Mouse (Mus musculus) urinary bladder, postnatal 36 days (tissue): ENCODE data around the gene Ovol1.

Experiments used
- DNase-seq, 2 experiments: peaks; one replicate each; pipeline ENCODE4 v3.0.0; 2022; ENCODE audit warnings: low spot score in 2 of 2, mixed read lengths in 1 of 2

Gene Ovol1

GRCm38 (mm10) chr19:5560457-5561041, at the start of gene Ovol1:
Gene Ovol1 (minus strand): TSS chr19:5560646.
- peak; percentile 76 to 78 for DNase-seq

DNA sequence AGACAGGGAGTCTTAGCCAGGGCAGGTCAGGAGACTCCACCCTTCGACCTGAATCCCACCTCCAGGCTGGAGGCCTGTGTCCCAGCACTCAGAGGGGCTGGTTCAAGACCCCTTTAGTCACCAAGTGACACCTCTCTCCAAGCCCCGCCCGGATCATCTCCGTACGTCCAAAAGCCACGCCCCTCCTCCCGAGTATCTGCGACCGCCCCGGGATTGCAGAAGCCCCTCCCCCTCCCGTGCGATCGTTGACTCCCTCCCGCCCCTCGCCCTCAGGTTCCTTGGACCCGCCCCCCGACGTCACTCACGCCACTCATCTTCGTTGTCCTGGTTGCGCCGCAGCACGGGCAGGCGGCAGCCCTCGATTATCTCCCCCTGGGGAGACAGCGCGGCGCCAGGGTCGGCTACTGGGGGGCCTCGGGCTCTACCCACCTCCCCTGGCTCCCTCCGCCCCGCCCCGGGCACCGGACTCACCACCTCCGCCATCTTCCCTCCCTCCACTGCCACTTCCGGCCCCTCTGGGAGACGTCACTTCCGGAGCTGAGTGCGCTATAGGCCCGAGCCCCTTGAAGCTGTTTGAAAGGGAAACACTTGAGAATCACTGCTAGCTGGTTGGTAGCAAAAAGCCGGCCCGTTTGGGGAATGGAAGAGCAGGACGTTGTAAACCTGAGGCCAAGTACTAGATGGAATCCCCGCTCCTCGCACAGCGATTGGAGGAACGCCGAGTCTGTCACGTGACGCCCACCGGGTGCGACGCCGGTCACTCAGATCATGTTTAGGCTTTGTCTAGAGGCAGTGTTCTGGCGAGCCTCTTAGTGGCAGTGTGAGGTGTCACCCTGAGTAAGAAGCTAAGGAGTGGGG, 49.3 kb upstream of the Ovol1 start, which contains the start of gene Kat5:
Gene Kat5, minus strand, starts transcription at position 691 of the 858 bp plus-strand sequence.
- DNase-seq, result peak; percentile 90 to 94

- DNase-seq, result no peak
Observed at GRCm38 (mm10) chr19:5609171-5609546, 48.7 kb upstream of the Ovol1 start.

DNA sequence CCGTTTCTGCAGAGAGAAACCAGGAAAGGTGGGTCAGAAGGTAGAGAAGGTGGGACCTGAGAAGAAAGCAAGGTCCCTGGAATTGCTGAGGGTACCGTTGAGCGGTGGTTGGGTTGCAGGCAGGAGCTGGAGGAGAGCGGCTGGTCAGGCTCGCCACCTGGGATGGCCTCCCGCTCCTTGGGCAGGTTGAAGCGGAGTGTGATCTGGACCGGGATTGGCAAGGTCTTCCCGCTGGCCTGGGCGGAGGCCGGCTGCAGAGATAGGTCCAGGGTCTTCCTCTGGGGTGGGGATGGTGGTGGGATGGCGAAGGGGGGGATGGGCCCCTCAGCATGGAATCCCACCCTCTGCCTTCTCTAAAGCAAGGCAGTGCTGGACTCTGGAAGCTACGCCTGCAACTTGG, 48.3 kb upstream of the Ovol1 start:
- no peak for DNase-seq

DNA sequence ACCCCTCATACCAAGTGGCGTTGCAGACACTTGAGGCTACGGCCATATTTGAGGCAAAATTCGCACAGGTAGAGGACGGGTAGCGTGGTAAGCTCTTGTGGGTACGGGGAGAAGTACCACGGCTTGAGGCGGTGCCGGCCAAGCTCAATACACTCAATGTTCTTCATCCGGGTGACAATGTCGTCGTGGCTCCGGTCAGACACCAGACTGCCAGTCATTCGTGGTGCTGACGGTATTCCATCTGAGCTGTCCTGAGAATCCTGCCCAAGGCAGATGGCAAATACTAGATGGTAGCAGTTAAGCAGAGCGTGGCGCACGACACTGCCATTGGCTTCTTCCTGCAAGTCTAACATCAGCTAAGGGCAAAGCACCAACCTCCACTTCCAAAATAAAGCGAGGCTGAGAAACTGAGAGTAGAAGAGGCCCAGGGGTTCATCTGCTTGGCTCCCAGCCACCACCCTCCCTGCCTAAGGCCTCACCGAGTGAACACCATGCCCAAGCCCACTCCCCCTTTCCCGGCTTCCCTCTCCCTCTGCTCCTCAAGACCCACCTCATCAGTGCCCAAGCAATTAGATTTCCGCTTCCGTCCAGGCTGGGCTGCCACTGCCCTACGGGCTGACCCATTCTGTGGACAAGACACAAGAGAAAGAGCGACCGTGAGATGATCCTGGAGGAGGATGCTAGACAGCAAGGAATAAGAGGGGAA, 47.4 kb upstream of the Ovol1 start:
- no peak for DNase-seq

DNA sequence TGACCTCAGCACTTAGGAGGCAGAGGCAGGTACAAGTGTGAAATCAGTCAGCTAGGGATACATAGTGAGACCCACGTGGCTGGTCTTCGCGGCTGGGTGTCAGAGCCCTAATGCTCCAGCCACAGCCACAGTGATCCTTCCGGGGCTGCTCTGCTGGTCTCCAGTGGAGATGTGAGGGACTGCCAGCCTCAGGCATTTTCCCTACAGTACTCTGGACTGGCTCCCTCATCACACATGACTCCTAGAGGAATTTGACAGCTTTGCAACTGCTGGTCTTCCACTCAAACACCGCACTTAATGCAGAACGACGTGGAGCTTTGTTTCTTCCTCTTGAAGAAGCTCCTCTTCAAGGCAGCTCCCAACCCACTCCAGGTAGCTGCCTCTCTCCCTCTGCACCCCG, 45.8 kb upstream of the Ovol1 start:
- DNase-seq, result no peak

GRCm38 (mm10) chr19:5605126-5605525, 44.7 kb upstream of the Ovol1 start:
- no peak for DNase-seq

DNA sequence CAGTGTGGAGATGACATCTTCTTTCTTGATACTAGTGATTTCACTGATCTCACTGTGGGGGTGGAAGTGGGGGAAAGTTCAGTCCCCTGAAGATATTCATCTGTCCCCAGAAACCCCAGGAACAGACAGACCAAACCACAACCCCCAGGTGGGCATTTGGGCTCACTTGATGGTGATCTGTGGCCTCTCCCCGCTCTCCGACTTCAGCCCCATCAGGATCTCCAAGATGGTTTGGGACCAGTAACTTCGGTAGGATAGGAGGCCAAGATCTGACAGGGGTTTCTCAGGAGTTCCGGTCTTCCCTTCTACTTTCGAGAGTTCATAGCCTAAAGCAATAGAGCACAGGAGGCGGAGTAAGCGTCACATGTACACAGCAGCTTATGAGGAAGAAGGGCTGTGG, 43.2 kb upstream of the Ovol1 start:
- no peak for DNase-seq

GRCm38 (mm10) chr19:5601752-5602541, 41.5 kb upstream of the Ovol1 start, which contains the start of gene Rnaseh2c:
Gene Rnaseh2c (plus strand): TSS chr19:5601873.
- peak; percentile 47 to 75 for DNase-seq

DNA sequence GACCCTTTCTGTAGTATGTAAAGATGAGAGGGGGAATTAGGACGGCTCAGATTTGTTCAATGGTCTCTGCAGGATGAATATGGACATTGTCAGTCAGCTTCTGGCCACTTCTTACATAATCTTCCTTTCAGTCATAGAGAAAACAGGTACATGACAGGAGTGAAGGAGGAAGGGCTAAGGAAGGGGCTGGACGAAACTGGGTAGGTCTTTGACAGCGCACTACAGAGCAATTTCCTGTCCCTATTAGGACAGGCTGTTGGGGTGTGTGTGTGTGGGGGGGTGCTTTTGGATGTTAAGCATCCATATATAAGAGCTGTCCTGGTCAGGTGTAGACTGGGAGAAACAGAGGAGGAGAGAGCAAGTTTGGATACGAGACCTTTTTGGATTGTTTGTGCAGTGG, 38.8 kb upstream of the Ovol1 start:
- no peak for DNase-seq

GRCm38 (mm10) chr19:5591888-5592287, 31.4 kb upstream of the Ovol1 start:
- no peak for DNase-seq

DNA sequence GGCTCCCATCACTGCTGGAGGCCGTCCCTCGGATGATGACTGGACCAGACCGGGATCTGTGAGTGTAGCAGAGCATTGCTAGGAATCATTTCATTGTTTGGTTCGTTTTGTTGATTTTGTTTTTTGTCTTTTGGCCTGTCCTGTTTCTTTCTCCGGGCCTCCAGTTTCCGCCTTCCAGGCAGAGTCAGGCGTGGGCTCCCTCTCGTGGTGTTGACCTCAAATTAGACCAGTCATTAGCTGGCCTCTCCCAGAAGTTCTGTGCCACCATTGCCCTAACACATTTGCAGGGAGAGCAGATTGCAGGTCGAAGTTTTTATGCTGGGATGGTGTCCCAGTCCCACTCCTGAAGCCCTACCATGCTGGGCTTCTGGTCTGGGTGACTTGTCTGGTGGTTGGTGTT, 28.7 kb upstream of the Ovol1 start:
- DNase-seq, result no peak

- DNase-seq, result no peak
Observed at GRCm38 (mm10) chr19:5581995-5582394, 21.5 kb upstream of the Ovol1 start.

- no peak for DNase-seq
Observed at GRCm38 (mm10) chr19:5580776-5581175, 20.3 kb upstream of the Ovol1 start.

DNA sequence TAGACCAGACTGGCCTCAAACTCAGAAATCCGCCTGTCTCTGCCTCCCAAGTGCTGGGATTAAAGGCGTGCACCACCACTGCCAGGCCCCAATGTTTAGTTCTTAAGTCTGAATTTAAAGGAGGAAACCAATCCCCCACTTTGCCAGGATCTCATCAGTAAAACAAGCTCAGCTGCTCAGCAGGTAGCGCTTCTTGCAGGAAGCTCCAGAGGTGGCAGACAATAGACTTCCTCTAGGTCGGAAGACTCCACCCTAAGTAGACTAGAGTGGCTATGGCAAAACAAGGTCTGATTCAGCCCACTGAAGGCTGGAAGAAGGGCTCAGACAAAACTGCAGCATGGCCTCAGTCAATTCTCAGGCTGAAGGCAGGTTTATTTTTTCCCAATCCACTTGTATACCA, 19.5 kb upstream of the Ovol1 start:
- DNase-seq, result no peak

DNA sequence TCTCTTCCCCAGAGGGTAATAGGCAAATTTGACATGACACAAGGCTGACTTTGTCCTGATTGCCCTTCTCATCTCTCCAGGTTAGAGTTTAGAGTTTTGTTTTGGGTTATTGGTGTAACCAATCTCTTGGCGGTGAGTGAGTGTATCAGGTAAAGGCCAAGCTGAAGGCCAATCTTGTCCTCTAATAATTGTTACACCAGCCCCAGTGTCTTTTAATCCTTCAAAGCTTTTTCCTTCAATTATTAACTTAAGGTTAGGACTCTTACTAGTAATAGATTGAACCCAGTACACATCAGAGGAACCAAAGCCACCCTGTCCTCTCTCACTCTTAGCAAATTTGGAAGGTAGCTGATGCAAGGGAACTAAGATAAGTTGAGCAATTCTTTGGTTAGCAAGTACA, 14.9 kb upstream of the Ovol1 start:
- no peak for DNase-seq

- peak in 1 of 2 experiments; percentile 67 for DNase-seq
Observed at GRCm38 (mm10) chr19:5572331-5573125, 12.1 kb upstream of the Ovol1 start.

- DNase-seq, result no peak
Observed at GRCm38 (mm10) chr19:5571831-5572230, 11.4 kb upstream of the Ovol1 start.

DNA sequence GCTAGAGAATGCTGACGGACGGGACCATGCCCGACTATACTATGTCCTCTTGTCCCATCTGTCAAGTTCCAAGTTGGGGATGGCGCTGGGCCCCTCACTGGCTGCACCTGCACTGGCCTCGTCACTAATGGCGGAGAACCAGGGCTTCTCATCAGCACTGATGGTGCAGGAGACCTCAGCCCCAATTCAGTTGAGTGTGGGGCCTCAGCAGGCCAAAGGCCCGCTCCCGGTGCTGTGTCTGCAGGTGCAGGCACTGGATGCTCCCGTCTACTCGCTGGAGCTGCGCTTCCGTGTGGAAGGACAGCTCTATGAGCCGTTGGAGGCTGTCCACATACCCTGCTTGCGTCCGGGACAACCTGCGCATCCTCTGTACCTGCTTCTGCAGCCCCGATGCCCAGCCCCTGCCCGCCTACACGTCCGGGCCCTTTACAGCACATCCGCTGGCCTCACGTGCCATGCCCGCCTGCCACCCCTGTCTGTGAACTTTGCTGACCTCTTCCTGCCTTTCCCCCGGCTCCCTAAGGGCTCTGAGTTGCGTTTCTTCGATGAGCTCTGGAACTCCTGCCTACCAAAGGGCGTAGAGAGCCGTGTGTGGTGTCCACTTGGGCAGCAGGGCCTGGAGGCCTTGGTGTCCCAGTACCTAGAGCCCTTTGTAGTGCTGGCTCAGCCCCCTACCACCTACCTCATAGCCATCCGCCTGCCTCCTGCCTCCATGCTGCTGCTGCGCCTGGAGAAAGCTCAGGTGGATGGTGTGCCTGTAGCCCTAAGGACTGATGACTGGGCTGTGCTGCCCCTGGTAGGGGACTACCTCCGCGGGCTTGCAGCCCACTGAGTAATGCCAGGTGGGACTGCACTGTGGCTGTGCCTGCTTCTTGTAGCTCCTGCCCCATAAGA, 10.2 kb upstream of the Ovol1 start:
- no peak for DNase-seq

GRCm38 (mm10) chr19:5569521-5569920, 9.1 kb upstream of the Ovol1 start:
- no peak for DNase-seq
